Mouse (Mus musculus) liver, embryonic 16.5 days (tissue): Measurements from ENCODE around the gene Olfr1347. TPM values are rescaled to one million over a fixed set of nuclear protein-coding genes. Genes with fewer than 3 reads are reported as not detected.
"Not testable (repeated sequence)": the region's sequence is repeated elsewhere in the genome, so short reads cannot be mapped to it uniquely, and the experiment has no call there.

ENCODE experiments used
- ATAC-seq: fragments of 200-750 bp; cut with Nextera tagmentation; 2 replicates; pipeline ENCODE4 v1.8.0; 2017; ENCODE audit warnings: low read depth, mild to moderate bottlenecking, moderate number of reproducible peaks, moderate library complexity
- H3K27ac ChIP-seq: fragments of 300-500 bp; sonication (generic); 2 replicates; pipeline ENCODE4 v1.5.1; 2014; ENCODE audit warnings: mild to moderate bottlenecking, low read length
- H3K27me3 ChIP-seq: fragments of 300-500 bp; sonication (generic); 2 replicates; pipeline ENCODE4 v1.6.1; 2014; ENCODE audit warnings: low read depth, low read length, mixed read lengths; ENCODE audit not compliant: control insufficient read depth, insufficient read depth
- H3K36me3 ChIP-seq: fragments of 300-500 bp; sonication (generic); 2 replicates; pipeline ENCODE4 v1.6.1; 2014; ENCODE audit warnings: mild to moderate bottlenecking; ENCODE audit not compliant: control insufficient read depth, insufficient read depth
- H3K4me1 ChIP-seq: fragments of 300-500 bp; sonication (generic); 2 replicates; pipeline ENCODE4 v1.6.1; 2014; ENCODE audit warnings: low read depth, low read length, mixed read lengths; ENCODE audit not compliant: control insufficient read depth
- H3K4me2 ChIP-seq: fragments of 300-500 bp; sonication (generic); 2 replicates; pipeline ENCODE4 v1.6.1; 2014; ENCODE audit warnings: low read depth, low read length, mixed read lengths
- H3K4me3 ChIP-seq: fragments of 300-500 bp; sonication (generic); 2 replicates; pipeline ENCODE4 v1.5.1; 2014; ENCODE audit warnings: low read depth, mild to moderate bottlenecking, low read length
- H3K9ac ChIP-seq: fragments of 300-500 bp; sonication (generic); 2 replicates; pipeline ENCODE4 v1.6.1; 2014; ENCODE audit warnings: low read depth, low read length
- H3K9me3 ChIP-seq: fragments of 300-500 bp; sonication (generic); replicated peaks from 2 replicates; pipeline ENCODE4 v1.6.1; 2016; ENCODE audit warnings: low read length; ENCODE audit not compliant: control insufficient read depth
- WGBS: fragments of 180-500 bp; shearing (Covaris S2); extraction: QIAGEN DNeasy Blood & Tissue Kit; methylation state at CpG from one replicate; pipeline ENCODE4 v1.1.7; 2014; ENCODE audit not compliant: insufficient replicate concordance; 5-methylcytosine and 5-hydroxymethylcytosine counted together
- polyA plus RNA-seq: library from polyadenylated mRNA; unstranded; fragments of >200 nt; fragmentation: Nextera tagmentation; extraction: Ambion mirVana; gene quantifications from 2 replicates; pipeline ENCODE4 v1.2.1, GENCODE M21; 2015

The Olfr1347 gene
- not detected in 2 replicates for polyA plus RNA-seq

DNA sequence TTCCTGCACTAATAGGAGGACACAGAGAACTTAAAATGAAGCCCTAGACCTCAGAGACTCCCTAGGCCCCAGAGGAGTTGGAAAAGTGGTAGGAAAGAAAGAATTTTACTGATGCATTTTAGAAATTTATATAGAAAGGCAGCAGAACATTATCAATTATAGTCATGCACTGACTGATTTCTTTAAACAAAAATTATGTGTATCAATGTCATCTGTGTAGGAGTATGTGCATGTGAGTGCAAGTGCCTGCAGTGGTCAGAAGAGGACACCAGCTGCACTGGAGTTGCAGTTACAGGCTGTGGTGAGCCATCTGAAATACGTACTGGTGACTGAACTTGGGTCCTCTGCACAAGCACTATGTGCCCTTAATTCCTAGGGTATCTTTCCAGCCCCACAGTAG, at the start of gene Olfr1347:
TSS of gene Olfr1347 (minus strand) at position 101 of the 400 bp plus-strand sequence.
- WGBS, result 34% methylated on average over 1 of the region's 1 CpGs
- ATAC-seq, result no peak

DNA sequence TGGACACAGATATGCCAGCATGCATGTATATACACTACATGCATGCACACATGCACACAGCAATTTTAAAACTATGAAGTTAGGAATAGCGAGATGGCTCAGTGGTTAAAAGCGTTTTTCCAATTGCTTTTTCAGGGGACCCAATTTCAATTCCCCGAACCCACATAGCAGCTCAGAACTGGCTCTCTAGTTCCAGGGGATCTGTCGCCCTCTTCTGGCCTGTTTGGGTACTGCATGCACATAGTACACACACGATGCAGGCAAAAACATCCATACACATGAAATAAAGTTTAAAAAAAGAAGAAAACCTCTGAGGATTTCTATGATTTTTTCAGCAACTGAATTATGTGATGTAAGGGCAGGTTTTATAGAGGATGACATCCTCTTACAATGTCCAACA, 26.6 kb upstream of the Olfr1347 start:
- Histone ChIP-seq H3K4me3 (no peak overlapping the region), H3K9me3 (0 out of 2 replicates have a peak, but pooled peaks cover 4% of the 10 kb centered on the region), H3K4me1 (no peaks in the 10 kb centered on the region), H3K27me3 (no peaks in the 10 kb centered on the region), H3K4me2 (no peak overlapping the region), H3K27ac (no peak overlapping the region), H3K9ac (no peak overlapping the region), H3K36me3 (no peaks in the 10 kb centered on the region)
- WGBS, result 52% methylated on average over 5 of the region's 5 CpGs
- no peak for ATAC-seq

More for the DNA sequence above, at the start of gene Olfr1347:
- Histone ChIP-seq H3K9me3 (no peaks in the 10 kb centered on the region), H3K4me3 (no peak within 1 kb of the TSS), H3K4me2 (no peak within 1 kb of the TSS), H3K27me3 (no peaks in the 10 kb centered on the region), H3K27ac (no peak within 1 kb of the TSS), H3K4me1 (no peaks in the 10 kb centered on the region), H3K9ac (no peak within 1 kb of the TSS), H3K36me3 (no peaks in the 10 kb centered on the region)

DNA sequence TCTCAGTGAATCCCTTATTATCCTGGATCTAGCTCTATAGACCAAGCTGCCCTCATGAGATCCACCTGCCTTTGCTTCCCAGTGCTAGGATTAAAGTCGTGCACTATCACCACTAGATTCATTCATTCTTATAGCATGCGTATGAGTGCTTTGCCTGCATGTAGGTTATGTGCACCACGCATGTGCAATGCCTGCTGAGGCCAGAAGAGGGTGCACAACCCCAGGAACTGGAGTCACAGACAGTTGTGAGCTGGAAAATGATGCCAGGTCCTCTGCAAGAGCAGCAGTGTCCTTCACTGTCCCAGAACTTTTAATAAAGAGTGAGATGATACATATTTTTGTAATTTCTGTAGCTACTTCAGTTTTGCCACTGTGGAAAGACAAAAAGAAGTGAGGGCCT, 25.4 kb upstream of the Olfr1347 start:
- H3K4me2 ChIP-seq, result no peak overlapping the region
- 0 out of 2 replicates have a peak, but pooled peaks cover 4% of the 10 kb centered on the region for H3K9me3 ChIP-seq
- no peak overlapping the region for H3K4me3 ChIP-seq
- H3K27ac ChIP-seq, result no peak overlapping the region
- WGBS, result 48% methylated on average over 3 of the region's 3 CpGs
- no peaks in the 10 kb centered on the region for H3K36me3 ChIP-seq
- H3K4me1 ChIP-seq, result no peaks in the 10 kb centered on the region
- H3K9ac ChIP-seq, result no peak overlapping the region
- no peaks in the 10 kb centered on the region for H3K27me3 ChIP-seq
- no peak for ATAC-seq

DNA sequence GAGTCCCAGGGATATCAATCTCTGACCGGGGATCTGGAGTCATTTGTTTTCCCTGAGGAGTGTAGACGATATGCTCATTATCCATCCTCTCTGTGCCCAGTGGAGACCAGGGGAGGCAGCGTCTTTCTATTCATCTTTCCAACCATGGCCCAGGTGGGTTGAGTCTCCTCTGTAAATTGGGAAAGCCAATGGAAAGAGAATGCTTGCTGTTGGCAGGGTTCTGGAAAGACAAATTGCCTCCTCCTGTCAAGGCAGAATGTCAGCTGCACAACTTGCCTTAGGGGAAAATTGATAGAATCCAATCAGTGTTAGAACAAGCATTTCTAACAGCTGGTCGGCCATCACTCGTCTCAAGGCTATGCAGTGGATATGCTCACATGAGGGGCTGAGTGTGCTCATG, 23.3 kb upstream of the Olfr1347 start, which contains the start of gene Olfr1349:
TSS of gene Olfr1349 (minus strand) at position 101 of the 400 bp plus-strand sequence.
- Histone ChIP-seq H3K27ac (no peak within 1 kb of the TSS), H3K36me3 (no peaks in the 10 kb centered on the region), H3K9ac (no peak within 1 kb of the TSS), H3K4me2 (no peak within 1 kb of the TSS), H3K9me3 (0 out of 2 replicates have a peak, but pooled peaks cover 4% of the 10 kb centered on the region), H3K4me1 (no peaks in the 10 kb centered on the region), H3K27me3 (no peaks in the 10 kb centered on the region), H3K4me3 (no peak within 1 kb of the TSS)
- ATAC-seq, result no peak
- WGBS, result 60% methylated on average over 5 of the region's 5 CpGs

DNA sequence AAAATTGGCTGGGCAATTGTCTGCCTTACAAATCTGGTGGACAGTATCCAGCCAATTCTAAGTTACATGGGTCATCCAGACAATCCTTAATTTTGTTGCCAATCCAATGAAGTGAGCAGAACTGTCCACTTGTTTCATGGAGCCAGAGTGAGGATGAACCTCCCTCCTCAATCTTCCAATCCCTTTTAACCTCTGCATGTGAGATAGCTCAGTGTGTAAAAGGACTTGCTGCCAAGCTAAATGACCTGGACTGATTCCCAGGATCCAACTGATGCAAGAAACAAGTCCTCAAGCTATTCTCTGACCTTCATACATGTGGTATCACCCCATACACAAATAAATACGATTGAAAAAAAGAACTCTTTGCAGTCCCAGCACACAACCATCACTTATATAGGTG, 22.1 kb upstream of the Olfr1347 start:
- Histone ChIP-seq H3K9me3 (peaks cover 4% of the 10 kb centered on the region; the same call in 1 of the 2 replicates), H3K27ac (no peak overlapping the region), H3K36me3 (no peaks in the 10 kb centered on the region), H3K4me1 (no peaks in the 10 kb centered on the region), H3K4me2 (no peak overlapping the region), H3K9ac (no peak overlapping the region), H3K27me3 (no peaks in the 10 kb centered on the region), H3K4me3 (no peak overlapping the region)
- WGBS, result 15% methylated on average over 1 of the region's 1 CpGs
- no peak for ATAC-seq

DNA sequence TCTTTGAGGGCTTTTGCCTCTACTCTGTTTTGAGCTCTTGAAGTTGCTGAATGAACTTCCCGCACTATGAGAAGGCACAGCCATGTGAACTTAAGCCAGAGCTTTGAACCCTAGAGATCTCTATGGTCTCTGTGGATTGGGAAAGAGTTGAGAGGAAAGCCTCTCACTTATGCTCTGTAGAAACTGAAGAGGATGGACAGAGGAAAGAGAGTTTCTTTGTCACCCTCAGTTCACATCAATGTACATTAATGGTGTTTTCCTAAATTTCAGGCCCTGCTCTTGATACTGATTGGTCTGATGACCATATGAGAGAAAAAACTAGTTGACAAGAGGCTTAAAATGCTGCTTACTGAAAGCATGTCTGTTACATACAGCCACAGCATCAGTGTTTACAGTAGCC, 9.1 kb upstream of the Olfr1347 start, which contains the start of gene Olfr1348:
TSS of gene Olfr1348 (minus strand) at position 101 of the 400 bp plus-strand sequence.
- no peak within 1 kb of the TSS for H3K27ac ChIP-seq
- no peak within 1 kb of the TSS for H3K4me2 ChIP-seq
- ATAC-seq, result no peak
- 73% methylated on average over 1 of the region's 1 CpGs for WGBS
- H3K27me3 ChIP-seq, result no peaks in the 10 kb centered on the region
- no peaks in the 10 kb centered on the region for H3K4me1 ChIP-seq
- no peak within 1 kb of the TSS for H3K9ac ChIP-seq
- no peaks in the 10 kb centered on the region for H3K9me3 ChIP-seq
- H3K4me3 ChIP-seq, result no peak within 1 kb of the TSS
- H3K36me3 ChIP-seq, result no peaks in the 10 kb centered on the region

DNA sequence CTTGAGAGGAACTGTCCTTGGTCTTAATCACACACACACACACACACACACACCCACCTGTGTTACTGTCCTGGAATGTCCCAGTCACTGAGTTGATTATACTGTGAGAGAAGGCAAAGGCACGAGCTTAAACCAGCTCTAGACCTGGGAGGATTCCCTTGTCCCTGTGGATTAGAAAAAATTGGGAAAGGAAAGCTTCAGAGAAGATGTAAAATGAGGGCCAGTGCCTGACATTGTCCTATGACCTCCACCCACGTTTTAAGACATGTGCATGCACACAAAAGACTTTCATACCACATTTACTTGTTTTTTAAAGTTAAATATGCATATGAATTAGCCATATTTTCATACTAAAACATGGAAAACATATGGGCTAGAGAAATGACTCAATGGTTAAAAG, 12.7 kb downstream of the Olfr1347 start, which contains the start of gene Olfr5:
TSS of gene Olfr5 (minus strand) at position 101 of the 400 bp plus-strand sequence.
- Histone ChIP-seq H3K36me3 (no peaks in the 10 kb centered on the region), H3K9me3 (no peaks in the 10 kb centered on the region), H3K9ac (no peak within 1 kb of the TSS), H3K4me1 (no peaks in the 10 kb centered on the region), H3K4me2 (no peak within 1 kb of the TSS), H3K27me3 (no peaks in the 10 kb centered on the region), H3K27ac (no peak within 1 kb of the TSS), H3K4me3 (no peak within 1 kb of the TSS)
- no peak for ATAC-seq
- WGBS, result 8% methylated on average over 2 of the region's 2 CpGs

DNA sequence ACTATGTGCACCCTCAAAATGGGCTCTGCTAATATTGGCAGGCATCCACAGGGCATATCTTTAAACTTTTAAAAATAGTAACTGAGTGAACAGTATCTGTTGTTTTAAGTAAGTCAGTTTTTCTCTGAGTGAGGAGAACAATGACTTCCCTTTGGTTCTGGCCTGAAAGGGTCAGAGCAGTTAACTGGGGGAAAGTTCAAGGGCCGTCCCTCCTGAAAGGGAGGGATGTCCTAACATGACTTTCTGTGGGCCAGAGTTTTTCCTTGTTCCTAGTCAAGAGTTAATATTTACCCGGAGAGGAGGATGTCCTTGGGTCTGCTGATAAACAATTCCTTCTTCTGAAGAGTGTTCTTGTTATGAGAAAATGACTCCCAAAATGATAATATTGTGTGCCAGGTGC, 21.9 kb downstream of the Olfr1347 start:
- H3K4me2 ChIP-seq, result not testable (repeated sequence)
- 38% methylated on average over 2 of the region's 2 CpGs for WGBS

DNA sequence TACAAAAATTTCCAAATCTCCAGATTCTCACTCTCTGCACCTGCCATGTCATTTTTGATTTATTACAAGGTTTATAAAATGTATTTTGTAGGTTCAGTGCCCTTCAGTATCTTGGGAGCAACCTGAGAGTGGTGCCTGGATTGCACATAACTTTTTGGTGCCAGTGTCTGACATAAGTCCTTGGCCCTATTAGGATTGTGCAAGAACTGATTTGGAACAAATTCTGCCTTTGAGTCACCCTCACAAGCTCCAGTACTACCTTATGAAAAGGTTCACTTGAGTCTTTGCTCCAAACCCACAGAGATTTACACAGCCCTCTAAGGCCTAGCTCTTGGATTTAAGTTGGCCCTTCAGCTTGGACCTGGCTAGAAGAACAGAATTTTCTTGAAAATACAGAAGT, 32.6 kb downstream of the Olfr1347 start, which contains the start of gene Olfr1346:
TSS of gene Olfr1346 (plus strand) at position 151 of the 400 bp plus-strand sequence.
- no peak for ATAC-seq
- Histone ChIP-seq H3K27ac (no peak within 1 kb of the TSS), H3K4me2 (no peak within 1 kb of the TSS), H3K4me3 (no peak within 1 kb of the TSS), H3K27me3 (no peaks in the 10 kb centered on the region), H3K4me1 (no peaks in the 10 kb centered on the region), H3K9me3 (no peaks in the 10 kb centered on the region), H3K36me3 (no peaks in the 10 kb centered on the region), H3K9ac (no peak within 1 kb of the TSS)

More for the DNA sequence above, 21.9 kb downstream of the Olfr1347 start:
- H3K27ac ChIP-seq, H3K36me3 ChIP-seq, ATAC-seq, H3K27me3 ChIP-seq, H3K9me3 ChIP-seq, H3K4me1 ChIP-seq, H3K4me3 ChIP-seq, H3K9ac ChIP-seq: not testable (repeated sequence)
